Mouse (Mus musculus) thymus, adult 2 months (tissue): ENCODE data around the gene Ice2.

ENCODE experiments used
- CTCF ChIP-seq: fragments of 200-500 bp; IDR thresholded peaks from 2 replicates; pipeline ENCODE4 v1.5.1; 2012; ENCODE audit warnings: mild to moderate bottlenecking, control low read depth, low read length, moderate library complexity, borderline replicate concordance; ENCODE audit not compliant: control insufficient read depth, poor library complexity, insufficient read depth; ENCODE audit errors: extremely low read depth
- POLR2A ChIP-seq: fragments of 200-500 bp; IDR thresholded peaks from 2 replicates; pipeline ENCODE4 v1.6.1; 2012; ENCODE audit warnings: mild to moderate bottlenecking, low read length, control low read depth, moderate library complexity; ENCODE audit not compliant: control insufficient read depth, poor library complexity, insufficient read depth; ENCODE audit errors: extremely low read depth

DNA sequence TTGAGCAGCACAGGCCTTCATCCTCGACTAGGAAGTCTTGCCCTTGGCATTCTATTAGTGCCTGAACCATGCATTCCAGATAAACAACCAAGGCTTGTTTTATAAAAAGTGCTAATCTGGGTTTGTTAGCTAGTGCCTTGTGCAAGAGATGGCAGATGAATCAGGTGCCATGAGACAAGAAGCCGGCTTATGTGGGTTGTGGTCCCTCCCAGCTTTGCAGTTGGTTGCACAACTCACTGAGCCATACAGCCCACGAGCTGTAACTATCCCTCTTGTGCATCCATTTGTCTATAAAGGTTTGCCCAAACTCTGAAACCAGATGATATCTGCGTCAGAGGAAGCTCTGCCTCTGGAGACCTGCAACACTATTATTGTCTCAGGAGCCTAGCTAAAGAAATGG is 30.7 kb upstream of the Ice2 start:
- TF ChIP-seq CTCF, result no peak
- no peak for TF ChIP-seq POLR2A
